Mouse (Mus musculus): ENCODE results near the gene Dgkg.

The Dgkg gene

DNA sequence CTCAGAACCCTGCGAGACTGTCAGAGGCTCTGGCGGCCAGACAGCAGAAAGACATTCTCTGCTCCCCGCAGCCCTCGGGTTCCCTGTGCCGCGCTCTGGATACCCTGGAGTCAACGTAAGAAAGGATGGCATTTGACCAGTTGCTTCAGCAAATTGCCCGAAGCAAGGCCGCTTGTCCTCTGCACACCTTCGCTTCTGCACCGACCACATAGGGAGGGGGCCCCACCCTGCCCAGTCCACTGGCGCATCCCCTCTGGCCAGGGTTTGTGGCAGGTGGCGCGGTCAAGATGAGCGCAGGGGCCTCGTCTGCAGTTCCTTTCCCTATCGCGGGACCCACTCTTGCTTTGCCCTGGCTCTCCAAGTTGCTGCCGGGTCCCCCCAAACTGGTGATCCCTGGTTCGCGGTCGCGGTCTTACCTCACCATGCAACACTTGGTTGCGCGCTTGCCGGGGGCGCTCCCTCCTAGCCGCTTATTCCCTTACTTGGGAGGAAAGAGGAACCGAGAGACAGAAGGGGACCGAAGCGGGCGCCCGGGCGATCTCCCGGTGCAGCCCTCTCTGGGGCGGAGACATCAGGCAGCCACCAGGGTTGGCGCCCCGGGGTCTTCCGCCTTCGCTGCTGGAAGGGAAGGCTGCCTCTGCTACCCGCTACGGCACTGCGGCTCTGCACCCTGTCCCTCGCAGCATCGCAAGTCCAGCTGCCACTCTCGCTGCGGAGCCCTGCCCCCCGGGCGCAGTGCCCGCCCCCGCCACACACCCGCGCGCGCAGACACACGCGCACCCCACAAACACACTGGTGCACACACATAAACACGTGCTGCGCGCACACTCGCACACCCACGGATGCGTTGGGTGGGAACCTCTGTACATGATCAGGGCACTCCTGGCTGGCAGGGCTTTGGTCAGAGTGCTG is at the start of gene Dgkg:
Gene Dgkg (minus strand): TSS at position 689 of the 912 bp plus-strand sequence.
- DNase-seq: peak; percentile 66

DNA sequence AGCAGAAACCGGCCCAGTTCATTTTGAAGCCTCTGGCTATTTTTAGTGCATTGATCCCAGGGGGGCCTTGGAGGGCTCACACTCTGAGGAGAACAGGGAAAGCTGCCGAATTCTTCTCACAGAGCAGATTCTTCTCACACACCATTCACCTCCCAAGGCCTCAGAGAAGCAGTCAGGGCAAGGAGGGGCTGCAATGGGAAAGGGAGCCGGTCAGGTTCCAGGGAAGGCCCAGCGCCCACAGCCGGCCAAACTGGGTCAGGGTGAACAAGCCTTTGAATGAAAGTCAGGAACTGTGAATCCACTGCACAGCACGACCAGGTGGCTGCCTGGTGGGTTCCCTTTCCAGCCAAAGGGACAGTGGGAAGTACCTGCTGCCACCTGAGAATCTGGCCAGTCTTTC is 47.9 kb upstream of the Dgkg start:
- DNase-seq: peak; percentile 19

DNA sequence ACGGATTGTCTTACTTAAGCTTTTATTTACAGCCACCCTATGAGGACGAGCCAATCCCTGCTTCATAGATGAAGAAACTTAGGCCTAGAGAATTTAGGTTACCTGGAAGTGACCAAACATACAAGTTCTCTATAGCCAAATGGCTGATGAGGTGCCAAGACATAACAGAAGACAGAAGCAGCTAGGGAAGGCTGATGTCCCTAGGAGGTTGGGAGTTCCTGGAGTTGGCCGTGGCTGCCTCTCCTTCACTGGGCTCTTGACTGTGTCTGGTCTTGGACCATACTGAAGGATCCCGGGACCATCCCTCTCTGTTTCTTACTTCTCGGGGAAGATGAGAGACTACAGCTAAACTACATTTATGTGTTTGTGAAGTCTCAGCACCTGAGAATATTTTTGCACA is 47.1 kb upstream of the Dgkg start:
- DNase-seq: no peak

DNA sequence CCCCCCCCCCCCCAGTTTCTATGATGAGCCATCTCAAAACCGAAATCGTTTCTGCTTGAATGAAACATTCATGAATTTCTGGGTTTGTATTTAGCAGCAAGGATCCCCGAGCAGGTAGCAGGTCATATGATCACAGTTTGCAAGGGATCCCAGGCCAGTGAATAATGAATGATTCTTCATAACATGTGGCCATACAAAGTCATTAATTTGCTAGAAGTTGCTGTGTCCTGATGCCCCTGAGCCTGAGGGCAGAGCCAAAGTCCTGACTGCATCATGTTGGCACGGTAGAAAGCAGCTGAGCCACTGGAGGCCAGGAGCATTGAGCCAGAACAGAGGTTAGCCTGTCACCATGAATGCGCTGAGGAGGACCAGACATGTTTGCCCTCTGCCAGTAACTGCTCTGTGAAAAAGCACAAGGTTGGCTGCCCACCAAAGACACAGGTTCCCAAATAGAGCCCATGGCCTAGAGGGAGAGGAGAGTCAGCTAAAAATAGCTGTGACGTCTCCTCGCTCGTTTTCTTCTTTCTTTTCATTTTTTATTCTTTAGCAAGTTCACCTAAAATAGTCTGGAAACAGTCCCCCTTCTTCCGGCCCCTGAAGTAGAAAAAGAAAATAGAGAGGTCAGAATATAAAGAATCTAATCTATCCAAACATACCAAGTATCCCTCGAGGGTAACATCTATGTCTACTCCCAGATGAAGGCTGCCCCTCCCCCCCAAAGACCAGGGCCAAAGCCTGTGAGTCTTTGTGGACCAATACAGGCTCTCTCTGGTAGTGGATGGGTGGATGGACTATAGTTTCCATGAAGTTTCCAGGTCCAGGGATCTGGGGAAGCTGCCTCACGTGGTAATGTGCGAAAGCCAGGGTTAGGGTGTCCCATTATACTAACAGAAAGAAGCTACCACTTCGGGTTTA is 42.1 kb upstream of the Dgkg start:
- DNase-seq: peak; percentile 34

DNA sequence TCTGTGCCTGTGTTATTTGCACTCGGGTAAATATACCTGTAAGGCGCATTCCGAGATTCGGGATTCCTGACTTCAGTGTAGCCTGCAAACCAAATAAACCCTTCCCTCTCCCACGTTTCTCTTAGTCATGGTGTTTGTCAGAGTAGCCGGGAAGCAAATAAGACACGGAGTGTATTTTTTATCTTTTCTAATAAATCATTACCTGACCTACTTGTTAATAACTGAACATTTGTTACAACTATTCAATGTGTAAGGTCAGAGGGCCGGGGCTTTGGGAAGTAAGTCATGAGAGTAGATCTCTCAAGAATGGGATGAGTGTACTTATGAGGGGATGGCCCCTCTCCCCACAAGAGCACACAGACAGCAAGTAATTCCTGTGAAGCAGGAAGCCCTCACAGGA is 41.1 kb upstream of the Dgkg start:
- DNase-seq: no peak

DNA sequence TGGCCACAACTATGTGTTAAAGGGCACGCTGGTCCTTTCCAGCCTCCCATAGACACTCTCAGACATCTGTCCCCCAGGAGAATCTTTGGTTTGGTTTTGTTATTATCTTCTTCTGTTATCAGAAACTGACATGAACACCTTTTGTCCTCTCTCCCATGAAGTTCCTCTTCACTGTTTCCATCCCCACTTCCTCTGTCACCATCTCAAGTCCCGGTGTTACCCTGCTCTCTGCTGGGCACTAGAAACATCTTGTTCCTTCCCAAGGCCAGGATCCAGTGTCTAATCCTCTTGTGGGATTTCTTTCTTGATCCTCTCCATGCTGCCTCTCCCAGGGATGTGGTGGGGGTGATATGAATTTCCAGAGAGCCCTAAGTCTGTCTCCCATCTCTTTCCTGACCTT is 32.6 kb upstream of the Dgkg start:
- no peak for DNase-seq

DNA sequence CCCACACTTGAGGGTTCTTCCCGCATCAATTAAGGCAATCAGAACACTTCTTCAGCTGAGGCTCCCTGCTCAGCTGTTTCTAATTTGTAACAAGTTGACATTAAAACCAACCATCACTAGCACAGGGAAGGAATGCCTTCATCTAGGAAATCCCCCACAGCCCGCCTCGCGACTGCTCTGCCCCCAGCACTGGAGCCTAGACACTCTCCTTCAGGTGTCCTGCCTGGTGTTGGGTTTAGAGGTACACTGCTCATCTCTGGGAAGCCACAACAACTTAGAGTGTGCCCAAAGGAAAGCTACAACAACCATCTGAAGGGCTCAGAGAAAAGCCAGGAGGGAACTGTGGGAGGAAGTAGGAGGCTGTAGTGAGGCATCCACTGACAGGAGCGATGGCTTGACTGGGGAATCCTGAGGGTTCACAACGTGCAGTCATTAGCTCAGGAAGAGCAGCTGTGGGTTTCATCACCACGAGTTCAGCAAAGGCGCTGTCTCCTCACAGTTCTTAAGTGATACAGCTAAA is 30.8 kb upstream of the Dgkg start:
- no peak for DNase-seq

DNA sequence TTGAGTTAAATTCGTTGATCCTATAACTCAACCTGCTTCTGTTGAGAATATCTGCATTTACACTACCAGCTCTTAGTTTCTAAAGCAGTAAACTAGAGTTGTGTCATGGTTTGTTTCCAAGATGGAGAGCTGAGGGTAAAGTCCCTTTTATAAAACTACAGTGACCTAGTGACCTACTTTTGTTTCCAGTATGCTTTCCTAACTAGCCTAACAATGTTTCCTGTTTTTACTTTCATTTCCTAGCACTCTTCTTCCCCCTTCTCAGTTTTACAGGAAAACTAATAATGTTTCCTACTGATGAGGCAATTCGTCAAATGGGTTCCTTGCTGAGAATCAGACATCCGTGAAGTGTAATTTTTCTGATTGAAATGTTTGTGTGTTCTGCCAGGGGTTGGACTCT is 26.6 kb upstream of the Dgkg start:
- no peak for DNase-seq

DNA sequence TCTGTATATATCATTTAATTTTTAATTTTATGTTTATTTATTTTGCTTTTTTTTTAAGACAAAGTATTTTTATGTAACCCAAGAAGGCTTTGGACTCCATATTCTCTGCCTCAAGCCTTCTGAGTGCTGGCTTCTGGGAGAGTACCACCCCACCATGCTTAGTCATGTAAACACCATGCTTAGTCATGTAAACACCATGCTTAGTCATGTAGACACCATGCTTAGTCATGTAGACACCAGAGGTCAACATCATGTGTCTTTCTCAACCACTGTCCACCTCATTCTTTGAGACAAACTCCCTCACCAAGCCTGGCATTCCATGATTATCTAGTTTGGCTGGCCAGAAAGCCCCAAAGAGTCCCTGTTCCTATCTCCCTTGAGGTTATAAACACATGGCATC is 25.7 kb upstream of the Dgkg start:
- no peak for DNase-seq

DNA sequence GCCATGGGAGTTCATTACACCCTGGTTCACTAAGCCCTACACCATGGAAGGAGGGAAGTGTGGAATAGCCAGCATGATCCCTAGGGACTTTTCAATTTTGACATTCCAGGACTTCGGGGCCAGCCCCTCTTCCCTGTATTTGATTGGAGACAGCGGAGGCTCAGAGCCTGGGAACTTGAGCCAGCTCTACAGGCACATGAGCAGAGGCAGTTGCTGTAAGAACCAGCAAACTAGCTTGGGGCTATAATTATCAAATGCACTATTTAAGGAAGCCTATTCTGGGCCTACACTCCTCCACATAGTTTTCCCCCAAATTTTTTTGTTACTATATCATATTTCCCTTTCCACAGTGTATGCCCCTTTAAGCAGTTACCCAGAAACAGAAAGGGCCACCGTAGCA is 22.6 kb upstream of the Dgkg start:
- no peak for DNase-seq

DNA sequence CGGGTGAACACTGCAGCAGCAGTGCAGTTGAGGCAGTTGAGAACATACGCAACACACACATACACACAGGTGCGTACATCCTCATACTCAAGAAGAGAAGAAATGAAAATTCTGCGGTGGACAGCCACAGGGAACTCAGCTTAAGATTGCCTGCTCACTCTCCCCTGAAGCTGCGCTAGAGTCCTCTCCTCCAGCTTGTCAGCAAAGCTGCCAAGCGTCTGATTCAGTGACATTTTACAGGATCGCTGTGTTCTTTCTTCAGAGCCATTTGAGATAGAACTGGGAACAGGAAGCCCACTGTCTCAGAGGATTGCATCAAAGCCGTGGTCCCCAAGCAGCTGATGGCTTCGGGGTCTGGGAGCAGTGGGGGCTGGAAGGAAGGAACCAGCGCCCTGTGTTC is 17.6 kb upstream of the Dgkg start:
- no peak for DNase-seq

DNA sequence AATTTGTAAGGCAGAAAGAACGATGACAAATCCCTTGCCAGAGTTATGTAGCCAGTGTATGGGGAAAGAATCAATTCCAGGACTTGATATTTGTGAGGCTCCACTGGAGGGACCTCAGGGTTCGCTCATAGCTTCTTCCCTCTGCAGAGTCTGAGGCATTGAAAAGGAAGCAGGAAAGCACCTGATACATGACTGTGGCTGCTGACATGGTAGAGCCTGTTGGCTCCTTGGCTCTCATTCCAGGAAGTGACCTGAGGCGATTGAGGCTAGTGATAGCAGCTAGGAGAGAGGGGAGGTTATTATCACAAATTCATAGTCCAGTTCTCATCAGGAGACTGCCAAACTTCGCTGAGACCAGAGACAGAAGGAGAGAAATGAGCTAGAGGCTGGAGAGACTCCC is 17.1 kb upstream of the Dgkg start:
- no peak for DNase-seq

DNA sequence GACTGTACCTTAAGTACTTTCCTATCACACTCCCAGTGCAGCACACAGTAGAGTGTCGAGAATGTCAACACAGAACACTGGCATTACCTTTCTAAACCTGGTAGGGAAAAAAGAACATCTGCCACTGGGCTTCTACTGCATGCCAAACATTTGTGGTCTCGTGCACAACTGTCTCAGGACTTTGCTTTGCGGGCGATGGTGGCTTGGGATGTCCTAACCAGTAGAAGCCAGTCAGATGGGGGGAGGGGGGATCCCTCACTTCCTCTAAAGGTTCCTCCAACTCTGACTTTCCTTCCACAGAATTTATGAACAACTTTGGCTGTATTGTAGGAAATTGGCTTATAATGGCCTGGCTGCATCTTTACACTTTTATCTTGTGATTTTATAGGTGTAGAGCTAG is 7.0 kb upstream of the Dgkg start:
- DNase-seq: no peak

DNA sequence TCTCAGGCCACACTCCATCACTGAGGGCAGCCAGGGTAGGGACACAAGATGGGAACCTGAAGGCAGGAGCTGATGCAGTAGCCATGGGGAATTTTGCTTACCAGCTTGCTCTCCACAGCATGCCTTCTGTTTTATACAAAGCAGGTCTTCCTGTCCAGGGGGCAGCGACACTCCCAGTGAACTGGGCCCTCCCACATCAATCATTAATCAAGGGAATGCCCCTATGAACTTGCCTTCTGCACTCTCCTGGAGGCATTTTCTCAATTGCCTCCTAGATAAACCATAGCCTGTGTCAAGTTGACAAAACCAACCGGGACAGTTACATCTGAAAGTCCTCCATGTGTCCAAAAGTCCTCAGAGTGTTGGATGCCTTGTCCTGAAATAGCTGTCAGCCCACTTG is 6.1 kb upstream of the Dgkg start:
- DNase-seq: no peak

DNA sequence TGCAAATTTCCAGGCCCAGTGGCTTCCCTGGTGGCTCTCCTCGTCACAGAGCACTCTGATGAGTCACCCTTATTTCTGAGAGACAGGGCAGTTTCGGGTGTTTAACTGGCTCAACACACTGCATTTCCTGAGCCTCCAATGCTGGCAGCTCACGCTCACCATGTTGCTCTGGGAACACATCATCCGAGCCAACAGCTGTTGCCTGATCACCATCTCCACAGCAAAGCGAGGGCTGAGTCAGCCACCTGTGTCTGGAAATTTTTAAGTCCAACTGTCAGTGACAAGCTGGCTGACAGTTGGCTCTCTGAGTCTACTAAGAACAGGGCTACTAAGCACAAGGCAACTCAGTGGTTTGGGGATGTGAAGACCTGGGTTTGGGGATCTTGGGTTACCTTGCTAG is 4.1 kb upstream of the Dgkg start:
- no peak for DNase-seq

DNA sequence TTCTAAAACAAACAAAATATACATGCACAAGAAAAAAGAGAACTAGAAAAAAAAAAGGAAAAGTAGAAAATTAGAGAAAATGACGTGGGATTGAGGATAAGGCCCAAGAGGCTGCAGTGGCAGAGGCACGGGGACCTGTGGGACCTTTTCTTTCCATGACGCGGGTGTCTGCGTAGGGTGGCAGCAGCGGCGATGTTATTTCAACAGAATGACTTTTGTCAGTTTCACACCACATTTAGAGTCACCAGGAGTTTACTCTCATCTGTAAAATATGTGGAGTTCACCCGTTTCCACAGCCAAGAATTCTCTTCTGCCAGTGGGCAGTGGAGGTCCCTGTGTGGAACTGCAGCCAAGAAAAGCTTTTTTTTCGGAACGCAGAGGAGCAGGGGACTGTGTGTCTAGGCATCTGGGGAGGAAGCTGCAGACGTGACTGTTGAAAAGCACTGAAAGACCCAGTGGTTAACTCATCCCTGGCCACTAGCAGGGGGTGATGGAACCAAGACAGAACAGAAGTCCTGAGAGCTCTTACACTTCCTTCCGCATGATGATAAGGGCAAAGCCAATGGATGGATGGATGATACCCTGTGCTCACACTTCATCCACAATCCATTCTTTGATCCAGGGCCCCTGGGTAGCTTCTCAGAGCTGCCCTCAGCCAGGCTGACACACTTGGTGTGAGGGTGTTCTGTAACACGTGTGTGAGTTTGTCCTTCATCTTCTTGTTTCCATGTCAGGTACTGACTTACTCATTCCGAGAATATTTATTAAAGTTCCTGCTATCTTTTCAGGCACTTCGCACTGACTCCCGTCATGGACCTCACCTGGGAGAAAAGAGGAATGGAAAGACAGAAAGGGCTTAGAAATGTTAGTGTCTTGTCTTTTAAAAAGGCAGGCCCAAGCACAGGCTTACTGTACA is 1.1 kb upstream of the Dgkg start:
- DNase-seq: no peak

DNA sequence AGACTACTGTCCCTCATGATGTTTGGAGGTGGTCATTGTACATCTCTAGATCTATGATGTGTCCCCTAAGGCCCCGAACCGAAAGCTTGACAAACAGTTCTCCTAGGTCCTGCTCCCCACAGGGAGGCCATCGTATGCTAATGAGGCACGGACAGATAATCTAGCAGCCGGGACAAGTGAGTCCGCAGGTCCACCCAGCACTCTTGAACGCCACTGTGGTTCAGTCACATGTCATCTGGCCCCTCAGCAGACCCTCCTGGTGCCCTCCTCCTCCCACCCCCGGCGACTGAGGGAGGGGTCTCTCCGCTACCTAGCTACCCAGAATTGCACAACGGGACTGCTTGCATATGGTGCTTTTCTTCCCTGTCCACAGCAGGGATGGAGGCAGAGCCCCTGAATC is 1.2 kb downstream of the Dgkg start:
- peak; percentile 16 for DNase-seq

DNA sequence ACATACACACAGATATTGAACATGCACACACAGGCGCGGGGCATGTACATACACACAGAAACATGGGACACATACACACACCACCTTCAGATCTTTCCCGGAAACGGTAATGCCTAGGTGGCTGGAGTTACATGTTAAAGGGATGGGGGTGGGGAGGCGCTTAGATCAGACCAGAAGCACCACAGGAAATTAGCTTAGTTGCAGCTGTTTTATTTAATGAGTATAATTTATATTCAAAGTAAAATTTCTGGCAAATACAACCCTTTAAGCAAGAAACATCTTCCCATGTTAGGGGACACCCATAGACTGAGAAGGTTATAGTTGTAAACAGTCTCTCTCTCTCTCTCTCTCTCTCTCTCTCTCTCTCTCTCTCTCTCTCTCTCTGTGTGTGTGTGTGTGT is 1.8 kb downstream of the Dgkg start:
- DNase-seq: no peak

DNA sequence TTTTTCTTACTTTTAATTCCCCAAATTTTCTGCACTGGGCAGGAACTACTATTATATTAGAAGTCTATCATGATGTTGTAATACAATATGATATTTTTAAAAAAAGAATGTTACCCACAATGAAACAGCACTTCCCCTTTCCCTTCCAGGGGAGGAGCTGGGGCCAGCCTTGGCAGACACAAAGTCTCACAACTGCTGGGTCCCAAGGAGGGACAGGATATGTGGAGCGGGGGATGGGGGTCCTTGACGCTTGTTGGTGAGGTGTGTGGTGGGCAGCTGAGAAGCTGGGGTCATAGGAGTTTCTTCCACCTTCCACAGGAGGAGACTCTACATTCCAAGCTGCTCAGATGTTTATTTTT is 2.6 kb downstream of the Dgkg start:
- no peak for DNase-seq

DNA sequence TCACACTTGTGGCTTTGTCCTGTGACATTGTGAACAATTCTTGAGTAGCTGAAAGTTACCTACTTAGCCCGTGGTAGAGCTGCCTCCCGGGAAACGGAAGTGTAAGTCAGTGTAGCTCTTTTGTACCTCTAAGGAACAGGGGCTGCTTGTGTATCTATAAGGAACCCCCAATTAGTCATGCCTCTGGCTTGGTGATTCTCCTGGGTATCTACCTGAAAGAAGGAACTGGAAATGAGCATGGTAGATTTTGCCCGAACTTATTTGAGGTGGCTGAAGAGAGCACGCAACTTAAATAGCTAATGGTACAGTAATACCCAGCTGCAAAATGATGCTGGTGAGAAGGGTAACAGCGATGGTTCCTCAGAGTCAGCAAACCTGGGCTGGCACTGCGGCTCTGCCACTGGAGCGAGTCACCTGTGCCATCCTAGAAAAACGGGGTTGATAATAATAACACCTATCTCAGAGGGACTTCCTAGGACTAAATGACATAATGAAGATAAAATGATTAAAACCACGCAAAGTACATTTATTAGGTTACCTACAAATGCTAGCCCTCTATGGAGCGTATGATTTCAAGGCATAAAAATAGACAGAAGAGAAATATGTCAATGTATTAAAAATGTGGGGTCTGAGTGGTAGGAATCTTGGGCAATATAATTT is 3.1 kb downstream of the Dgkg start:
- no peak for DNase-seq

DNA sequence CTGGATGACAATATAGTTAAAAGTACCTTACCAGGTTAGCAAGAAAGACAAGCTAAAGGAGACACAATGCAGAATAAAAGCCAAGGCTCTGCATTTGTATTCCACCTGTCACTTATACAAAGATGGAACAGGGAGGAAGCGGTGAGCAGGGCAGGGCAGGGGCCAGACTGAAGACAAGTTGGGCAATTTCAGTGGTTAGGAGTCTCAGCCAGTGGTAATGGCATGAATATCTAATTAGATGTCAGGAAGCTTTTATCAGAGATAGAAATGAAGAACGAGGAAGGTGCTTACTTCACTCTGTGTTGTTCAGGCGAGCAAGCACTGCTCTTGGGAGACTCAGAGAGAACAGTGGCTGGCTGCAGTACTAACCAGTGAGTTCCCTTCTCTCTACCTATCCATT is 5.8 kb downstream of the Dgkg start:
- DNase-seq: no peak

DNA sequence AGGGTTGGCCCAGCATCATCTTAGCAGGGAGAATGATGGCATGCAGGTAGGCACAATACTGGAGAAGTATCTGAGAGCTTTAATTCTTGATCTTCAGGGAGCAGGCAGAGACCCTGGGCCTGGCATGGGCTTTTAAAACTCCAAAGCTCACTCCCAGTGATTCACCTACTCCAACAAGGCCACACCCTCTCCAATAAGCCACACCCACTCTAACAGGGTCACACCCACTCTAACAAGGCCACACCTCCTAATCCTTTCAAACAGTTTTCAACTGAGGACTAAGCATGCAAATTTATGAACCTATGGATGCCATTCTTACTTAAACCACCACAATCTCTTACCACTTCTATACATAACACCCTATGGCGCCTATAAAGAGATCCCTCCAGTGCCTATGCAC is 11.8 kb downstream of the Dgkg start:
- no peak for DNase-seq

All from retina, postnatal 1 day (tissue).